8 mouse cellular contexts compared by ENCODE assay signal in genomic region chr3:87565623-87566022, GRCm38 (mm10). TPM values are rescaled to one million over a fixed set of nuclear protein-coding genes. Genes with fewer than 3 reads are reported as not detected.
DNase-seq lines count a peak whose midpoint lies in the region; ATAC-seq and TF ChIP-seq lines count a peak whose summit lies in the region.

No protein-coding gene starts in this region.

- WGBS in intestine, embryonic 16.5 days: 78% methylated on average over 6 of the region's 6 CpGs
- WGBS in neural tube, embryonic 13.5 days: 66% methylated on average over 6 of the region's 6 CpGs

- H3K4me3 ChIP-seq in layer of hippocampus, adult 2 months: peak overlapping the region; percentile 52
- no peak overlapping the region for H3K4me3 ChIP-seq in intestine, embryonic 16.5 days (ENCODE audit: low read length)
- H3K4me3 ChIP-seq in neural tube, embryonic 13.5 days: peak overlapping the region; percentile 24

- H3K9ac ChIP-seq in intestine, embryonic 16.5 days (ENCODE audit: low read depth, low read length): no peak overlapping the region
- peak overlapping the region; percentile 65 for H3K9ac ChIP-seq in neural tube, embryonic 13.5 days

- H3K9me3 ChIP-seq in intestine, embryonic 16.5 days (ENCODE audit: control insufficient read depth, low read length): no peaks in the 10 kb centered on the region
- no peaks in the 10 kb centered on the region for H3K9me3 ChIP-seq in neural tube, embryonic 13.5 days

- TF ChIP-seq CTCF in layer of hippocampus, adult 2 months (conservative IDR thresholded peaks at IDR 0.05): no peak

- intact Hi-C loops in left cerebral cortex, postnatal 10 days (cut with DNase I): loop anchor here (10.0 kb wide), 2 partner anchors 241 to 321 kb away; no protein-coding TSS in a partner anchor

- peak; percentile 1; the same call in 1 of the 2 replicates for ATAC-seq in intestine, embryonic 16.5 days
- ATAC-seq in neural tube, embryonic 13.5 days (ENCODE audit: low read depth): peak; percentile 55

- H3K36me3 ChIP-seq in intestine, embryonic 16.5 days (ENCODE audit: control insufficient read depth, insufficient read depth, low read length): no peaks in the 10 kb centered on the region
- no peaks in the 10 kb centered on the region for H3K36me3 ChIP-seq in neural tube, embryonic 13.5 days

- peak overlapping the region; percentile 82 for H3K27ac ChIP-seq in layer of hippocampus, adult 2 months
- peak overlapping the region; percentile 47 for H3K27ac ChIP-seq in intestine, embryonic 16.5 days (ENCODE audit: low read length)
- peak overlapping the region; percentile 95 for H3K27ac ChIP-seq in neural tube, embryonic 13.5 days (replicated peaks)

- no peaks in the 10 kb centered on the region for H3K27me3 ChIP-seq in intestine, embryonic 16.5 days (replicated peaks; ENCODE audit: control insufficient read depth, insufficient read depth, low read length)
- no peaks in the 10 kb centered on the region for H3K27me3 ChIP-seq in neural tube, embryonic 13.5 days

- H3K4me1 ChIP-seq in intestine, embryonic 16.5 days (ENCODE audit: control insufficient read depth, insufficient read depth, low read length): peaks cover 11% of the 10 kb centered on the region; the same call in 1 of the 2 replicates
- H3K4me1 ChIP-seq in neural tube, embryonic 13.5 days (replicated peaks): peaks cover 14% of the 10 kb centered on the region

- DNase-seq in layer of hippocampus, adult 2 months (ENCODE audit: low spot score in 2 of 2): no peak
- DNase-seq in layer of hippocampus, postnatal 25 days (ENCODE audit: extremely low spot score in 1 of 2, low spot score in 1 of 2): no peak
- DNase-seq in fat pad, adult 2 months (ENCODE audit: extremely low read depth, low read depth, low spot score): peak; percentile 55
- DNase-seq in left cerebral cortex, postnatal 10 days (ENCODE audit: extremely low spot score in 1 of 2, low spot score in 2 of 2): no peak
- no peak for DNase-seq in frontal cortex, postnatal 10 days (ENCODE audit: low spot score in 2 of 2)
- DNase-seq in left cerebral cortex, adult 9 months (ENCODE audit: low spot score in 2 of 2): no peak

- no peak overlapping the region; the same call in 1 of the 2 replicates for H3K4me2 ChIP-seq in intestine, embryonic 16.5 days (ENCODE audit: low read depth, low read length)
- H3K4me2 ChIP-seq in neural tube, embryonic 13.5 days: peak overlapping the region; percentile 50

RNA-seq across cellular contexts. Expression of gene Etv3, which starts 40.4 kb away (rescaled TPM):
- 10 to 100 TPM; 21.5 to 25.2 TPM for total RNA-seq in layer of hippocampus, adult 2 months (2021)
- total RNA-seq in layer of hippocampus, postnatal 25 days (2021): 10 to 100 TPM; 20.2 to 21.6 TPM
- 12.5 and 12.7 TPM in 2 replicates for polyA plus RNA-seq in intestine, embryonic 16.5 days (2015; fragmentation: Nextera tagmentation; extraction: Ambion mirVana)
- polyA plus RNA-seq in neural tube, embryonic 13.5 days (2015; fragmentation: Nextera tagmentation; extraction: Ambion mirVana): 10.4 and 10.8 TPM in 2 replicates
- total RNA-seq in left cerebral cortex, postnatal 10 days (2021): 10 to 100 TPM; 14.7 to 15.7 TPM

RNA-seq across cellular contexts. Expression of gene Arhgef11, which starts 51.7 kb away (rescaled TPM):
- total RNA-seq in layer of hippocampus, adult 2 months (2021): 10 to 100 TPM; 60.6 to 61.5 TPM
- 10 to 100 TPM; 58.5 to 66.4 TPM for total RNA-seq in layer of hippocampus, postnatal 25 days (2021)
- polyA plus RNA-seq in intestine, embryonic 16.5 days (2015; fragmentation: Nextera tagmentation; extraction: Ambion mirVana): 11.6 and 12.4 TPM in 2 replicates
- 21.3 and 22.0 TPM in 2 replicates for polyA plus RNA-seq in neural tube, embryonic 13.5 days (2015; fragmentation: Nextera tagmentation; extraction: Ambion mirVana)
- total RNA-seq in left cerebral cortex, postnatal 10 days (2021): 10 to 100 TPM; 45.7 to 49.6 TPM
